ENCODE assay signal across 13 mouse cellular contexts in genomic region chr13:29650576-29651236, GRCm38 (mm10).
"Had no signal": no experiment of that assay in that cellular context is flagged by ENCODE, and none has a peak within 500 bp of the region (broad histone marks: within the 10 kb centered on the region; RNA-seq: fewer than 3 reads in every experiment).

No protein-coding gene starts in this region.

- H3K9me3 ChIP-seq: limb, embryonic 13.5 days; megakaryocyte, embryonic 14.5 days; midbrain, embryonic 12.5 days; neural tube, embryonic 13.5 days had no signal

- H3K27ac ChIP-seq: kidney, postnatal 0 days; layer of hippocampus, adult 2 months; limb, embryonic 13.5 days; liver, embryonic 14.5 days; midbrain, embryonic 12.5 days; neural tube, embryonic 13.5 days had no signal

- H3K9ac ChIP-seq: limb, embryonic 13.5 days; liver, embryonic 14.5 days; midbrain, embryonic 12.5 days; neural tube, embryonic 13.5 days had no signal

- H3K4me3 ChIP-seq: layer of hippocampus, adult 2 months; limb, embryonic 13.5 days; megakaryocyte, embryonic 14.5 days; midbrain, embryonic 12.5 days; neural tube, embryonic 13.5 days had no signal

- H3K4me2 ChIP-seq: limb, embryonic 13.5 days; midbrain, embryonic 12.5 days; neural tube, embryonic 13.5 days had no signal

- ATAC-seq: midbrain, embryonic 16.5 days had no signal

- DNase-seq: kidney, adult 9 months; kidney, postnatal 4 days; lung, adult 18-20 months; right cerebral cortex, postnatal 14 days; thymus, postnatal 36 days had no signal

- H3K4me1 ChIP-seq: limb, embryonic 13.5 days; midbrain, embryonic 12.5 days; neural tube, embryonic 13.5 days had no signal

- H3K36me3 ChIP-seq: limb, embryonic 13.5 days; midbrain, embryonic 12.5 days; neural tube, embryonic 13.5 days had no signal

- H3K27me3 ChIP-seq: limb, embryonic 13.5 days; megakaryocyte, embryonic 14.5 days; midbrain, embryonic 12.5 days; neural tube, embryonic 13.5 days had no signal
